Mouse (Mus musculus) right cerebral cortex, postnatal 36 days (tissue): ENCODE results near the gene Slc7a1.

Source experiments
- DNase-seq, 2 experiments: peaks; one replicate each; pipeline ENCODE4 v3.0.0; 2022; ENCODE audit warnings: low spot score in 2 of 2, mixed read lengths in 1 of 2

The Slc7a1 gene

DNA sequence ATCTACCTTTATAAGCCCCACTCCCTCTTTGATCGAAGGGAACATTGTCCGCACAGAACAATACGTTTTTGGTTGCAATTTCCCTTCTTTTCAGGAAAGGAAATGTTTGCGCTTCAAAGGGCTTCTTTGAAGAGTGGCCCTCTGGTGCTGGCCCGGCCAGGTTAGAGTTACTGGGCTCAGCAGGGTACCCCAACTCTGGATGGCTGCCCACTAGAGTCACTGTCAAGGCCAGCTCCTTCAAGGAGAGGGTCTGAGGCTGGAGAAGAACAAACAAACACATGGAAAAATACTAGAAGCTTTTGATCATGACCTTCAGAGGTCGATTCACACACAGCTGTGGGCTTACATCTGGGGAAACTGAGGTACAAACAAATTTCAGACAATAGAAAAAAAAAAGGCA lies 6.9 kb downstream of the Slc7a1 start:
- no peak for DNase-seq

DNA sequence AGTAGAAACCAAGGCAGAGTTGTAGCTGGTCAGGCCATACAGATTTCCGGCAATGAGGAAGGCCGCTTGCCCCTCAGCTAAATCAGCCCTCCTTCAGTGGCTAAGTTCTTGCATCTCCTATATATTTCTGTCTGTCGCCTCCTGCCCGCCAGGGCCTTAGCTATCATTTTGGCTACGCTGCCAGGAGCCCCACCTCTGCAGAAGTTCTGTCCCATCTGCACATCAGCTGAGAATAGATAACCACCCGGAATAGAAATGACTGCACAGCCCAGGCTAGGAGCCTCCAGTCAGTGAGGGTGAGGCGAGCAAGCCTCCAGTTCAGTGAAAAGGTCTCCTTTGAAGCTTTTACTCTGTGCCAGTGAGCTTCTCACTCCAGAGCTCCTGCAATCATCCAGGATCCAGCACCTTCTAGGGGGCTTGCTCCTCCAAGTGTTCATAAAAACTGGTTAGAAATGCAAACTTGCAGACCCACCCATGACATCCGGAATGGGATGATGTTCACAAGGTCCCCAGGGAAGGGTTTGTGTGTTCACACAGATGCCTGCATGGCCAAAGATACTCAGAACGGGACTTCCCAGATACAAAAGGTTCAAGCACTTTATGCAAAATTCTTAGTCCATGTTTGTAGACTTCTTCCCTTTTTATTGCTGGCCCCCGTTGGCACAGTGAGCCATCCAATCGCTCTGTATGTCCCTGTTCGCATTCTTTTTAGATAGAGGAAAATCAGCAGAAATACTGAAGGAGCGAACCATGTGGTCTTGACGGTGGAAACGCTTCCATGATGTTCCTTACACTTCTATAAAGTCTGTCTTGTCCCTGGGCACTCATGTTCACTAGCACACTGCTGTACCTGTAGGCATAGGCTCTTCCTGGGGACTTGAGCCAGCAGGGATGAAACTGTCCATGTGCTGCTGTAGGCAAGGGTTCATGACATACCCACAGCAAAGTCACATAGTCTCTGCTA lies 10.4 kb downstream of the Slc7a1 start:
- DNase-seq = no peak

DNA sequence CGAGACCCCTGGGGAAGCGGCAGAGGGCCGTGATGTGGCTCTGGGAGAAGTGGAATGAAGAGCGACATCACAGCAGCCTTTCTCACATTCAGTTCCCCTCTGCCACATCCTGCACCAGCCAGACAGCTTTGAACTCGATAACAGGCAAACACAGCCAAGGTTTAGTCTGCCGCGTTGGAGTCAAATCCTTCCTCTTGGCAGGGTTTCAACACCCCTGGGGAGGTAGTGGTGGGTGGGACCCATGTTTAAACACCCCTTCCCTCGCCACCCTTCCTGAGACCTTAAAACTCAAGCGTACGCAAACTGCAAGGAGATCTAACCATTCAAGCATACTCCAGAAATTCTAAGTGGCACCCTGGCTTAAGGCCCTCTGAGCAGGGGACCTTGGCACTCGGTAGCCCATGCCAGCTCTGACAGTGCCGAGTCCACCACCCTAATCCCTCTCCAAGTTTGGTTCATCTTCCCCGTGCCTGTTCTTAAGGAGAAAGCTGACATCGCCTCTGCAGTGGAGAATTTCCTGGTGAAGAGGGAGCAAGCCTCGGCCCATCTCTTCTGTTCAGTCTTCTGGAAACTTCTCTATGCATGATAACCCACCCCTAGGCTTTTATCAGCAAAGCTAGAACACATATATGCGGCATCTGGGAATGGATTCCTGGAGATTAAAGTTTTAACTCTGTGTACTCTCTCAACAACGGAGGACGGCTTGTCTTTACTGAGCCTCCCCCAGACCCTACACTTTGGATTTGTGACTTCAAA lies 11.3 kb downstream of the Slc7a1 start:
- no peak for DNase-seq

DNA sequence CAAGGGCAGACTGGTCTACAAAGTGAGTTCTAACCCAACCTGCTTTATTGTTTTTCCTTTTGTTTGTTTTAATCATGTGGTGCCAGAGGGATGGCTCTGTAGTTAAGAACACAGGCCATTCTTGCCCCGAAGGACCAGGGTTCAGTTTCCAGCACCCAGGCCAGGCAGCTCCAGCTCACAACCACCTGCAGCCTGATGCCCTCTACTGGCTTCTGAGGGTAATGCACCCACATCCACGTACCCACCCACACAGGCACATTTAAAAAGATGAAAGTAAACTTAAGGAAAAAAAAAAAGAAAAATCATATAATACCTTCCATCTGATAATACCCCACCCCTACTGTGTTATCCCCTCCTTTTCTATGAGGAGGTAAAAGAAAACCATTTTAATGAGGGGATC lies 11.9 kb downstream of the Slc7a1 start:
- no peak for DNase-seq

DNA sequence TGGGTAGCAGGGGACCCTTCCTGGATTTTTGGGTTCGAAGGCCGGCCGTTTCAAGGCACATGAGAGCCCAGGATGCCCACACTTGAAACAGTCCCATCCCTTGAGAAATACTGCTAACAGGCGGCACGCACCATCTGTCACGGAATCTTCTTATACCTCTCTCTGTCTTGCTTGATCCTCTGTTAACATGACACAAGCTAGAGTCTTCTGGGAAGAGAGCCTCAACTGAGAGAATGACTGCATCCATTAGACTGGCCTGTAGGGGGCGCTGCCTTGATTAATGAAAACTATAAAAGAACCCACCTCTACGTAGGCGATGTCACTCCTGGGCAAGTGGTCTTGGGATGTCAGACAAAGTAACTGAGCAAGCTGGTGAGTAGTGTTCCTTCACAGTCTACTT lies 13.2 kb downstream of the Slc7a1 start:
- peak; percentile 20 to 32 for DNase-seq

DNA sequence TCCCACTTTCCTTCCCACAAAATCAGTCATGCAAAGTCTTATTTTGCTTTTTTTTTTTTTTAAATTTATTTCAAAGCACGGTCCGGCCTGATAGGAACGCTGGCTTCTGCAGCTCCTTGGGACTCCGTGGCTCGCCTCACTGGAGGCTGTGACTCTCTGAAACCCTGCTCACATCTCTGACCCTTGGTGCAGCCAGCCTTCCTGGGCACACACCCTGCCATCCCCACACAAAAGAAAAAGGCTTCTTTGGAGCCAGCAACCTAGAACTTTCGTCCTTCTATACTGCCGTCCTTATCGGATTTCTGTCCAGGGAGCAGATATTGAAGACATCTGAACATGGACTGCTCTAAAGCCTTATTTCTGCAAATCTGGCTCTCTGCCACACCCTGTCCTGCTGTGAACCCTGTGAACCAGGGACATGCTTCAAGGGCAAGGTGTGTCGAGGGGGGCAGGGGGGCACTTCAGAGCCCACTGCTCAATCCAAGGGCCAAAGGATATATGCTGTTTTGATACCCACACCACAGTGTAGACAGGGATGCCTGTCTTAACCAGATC lies 15.1 kb downstream of the Slc7a1 start:
- DNase-seq = no peak

DNA sequence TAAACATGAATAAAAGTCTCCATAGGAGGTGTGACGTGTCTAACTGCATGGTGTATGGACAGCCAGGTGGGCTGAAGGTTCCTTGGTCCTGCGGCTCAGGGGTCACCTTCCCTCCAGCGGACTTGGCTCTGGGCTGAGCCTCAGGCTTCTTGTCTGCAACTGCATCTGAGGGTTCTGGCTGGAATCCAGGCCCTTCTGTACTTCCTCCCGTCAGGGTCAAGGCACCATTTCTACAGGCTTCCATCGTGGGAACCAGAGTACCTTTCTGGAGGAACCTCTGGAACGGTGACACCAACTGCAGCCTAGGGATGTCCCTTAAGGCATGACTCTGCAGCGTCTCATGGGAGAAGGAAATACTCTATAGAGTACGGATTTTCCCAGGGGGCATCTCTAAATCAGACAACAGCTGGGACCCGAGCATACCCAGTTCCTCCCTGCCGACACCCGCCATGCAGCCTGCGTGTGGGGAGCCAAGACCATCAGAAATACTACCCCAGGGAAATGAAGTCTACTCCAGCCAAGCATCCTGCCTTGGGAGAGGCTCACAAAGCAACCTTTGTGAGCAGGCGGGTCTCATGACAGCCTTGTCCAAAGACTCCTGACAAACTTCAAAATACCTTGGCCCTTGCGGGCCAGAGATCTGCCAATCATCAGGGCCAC lies 15.7 kb downstream of the Slc7a1 start:
- DNase-seq = no peak

DNA sequence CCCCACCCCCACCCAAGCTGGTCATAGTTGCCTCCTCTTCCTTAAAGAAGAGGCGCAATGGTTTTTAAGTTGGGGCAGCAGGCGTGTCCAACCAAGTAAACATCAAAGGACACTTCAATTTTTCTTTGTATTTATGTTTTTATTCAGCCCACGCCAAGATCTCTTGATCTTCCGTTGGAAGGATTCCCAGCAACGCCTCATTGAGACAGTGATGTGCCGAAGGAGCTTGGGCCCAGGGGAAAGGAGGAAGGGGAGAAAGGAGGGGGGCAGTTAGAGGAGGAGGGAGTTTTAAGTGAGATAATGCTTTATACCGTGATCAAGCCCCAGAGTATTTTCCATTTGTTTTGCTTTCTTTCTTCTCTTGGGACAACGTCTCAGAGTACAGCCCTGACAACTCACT lies 18.6 kb downstream of the Slc7a1 start:
- no peak for DNase-seq

DNA sequence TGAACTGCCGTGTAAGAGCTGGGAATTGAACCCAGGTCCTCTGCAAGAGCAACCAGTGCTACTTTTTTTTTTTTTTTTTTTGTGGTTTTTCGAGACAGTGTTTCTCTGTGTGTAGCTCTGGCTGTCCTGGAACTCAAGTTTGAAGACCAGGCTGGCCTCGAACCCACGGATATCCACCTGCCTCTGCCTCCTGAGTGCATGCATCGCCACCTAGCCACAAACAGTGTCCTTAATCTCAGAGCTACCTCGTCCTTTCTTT lies 19.5 kb downstream of the Slc7a1 start:
- DNase-seq = no peak

DNA sequence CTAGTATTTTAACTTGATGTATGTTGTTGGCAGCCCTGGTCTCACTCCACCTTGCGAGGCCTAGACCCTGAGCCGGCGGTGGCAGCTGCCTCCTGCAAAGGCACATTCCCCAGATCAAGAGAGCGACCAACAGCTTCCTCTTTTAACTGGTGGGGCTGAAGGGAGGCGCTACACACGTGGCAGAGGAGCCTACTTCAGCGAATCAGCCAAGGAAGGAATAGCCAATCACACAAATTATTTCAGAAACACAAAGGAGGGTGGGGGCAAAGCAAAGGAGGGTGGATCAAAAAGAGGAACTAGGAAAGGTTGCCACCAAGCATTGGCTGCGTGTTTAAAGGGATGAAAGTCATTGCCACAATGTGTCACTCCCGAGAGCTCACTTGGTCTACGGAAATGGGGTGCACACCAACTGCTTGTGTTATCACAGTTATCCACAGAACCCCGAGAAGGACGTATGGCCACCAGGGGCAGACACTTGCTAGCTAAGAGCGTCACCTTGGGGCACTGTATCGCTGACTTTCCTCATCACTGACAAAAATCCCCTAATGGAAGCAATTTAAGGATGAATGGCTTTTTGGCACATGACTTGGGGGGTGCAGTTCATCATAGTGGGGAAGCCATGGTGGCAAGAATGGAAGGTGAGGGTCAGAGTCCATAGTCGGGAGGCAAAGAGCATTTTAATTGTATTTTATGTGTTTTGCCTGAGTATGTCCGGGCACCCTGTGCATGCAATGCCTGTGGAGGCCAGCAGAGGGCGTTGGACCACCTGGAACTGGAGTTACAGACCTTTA lies 20.1 kb downstream of the Slc7a1 start:
- no peak for DNase-seq

DNA sequence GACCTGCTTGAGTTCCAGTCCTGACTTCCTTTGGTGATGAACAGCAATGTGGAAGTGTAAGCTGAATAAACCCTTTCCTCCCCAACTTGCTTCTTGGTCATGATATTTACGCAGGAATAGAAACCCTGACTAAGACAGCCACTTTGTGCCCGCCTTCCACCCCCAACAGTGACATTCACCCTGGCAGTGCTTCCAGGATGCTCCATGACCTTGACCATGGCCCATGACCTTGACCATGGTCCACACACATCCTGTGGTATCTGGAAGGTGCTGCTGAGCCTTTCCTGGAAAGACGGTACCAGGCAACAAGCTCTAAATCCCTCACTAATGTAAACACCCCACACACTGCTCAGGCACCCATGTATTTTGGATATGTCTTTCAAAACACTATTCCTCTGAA lies 21.0 kb downstream of the Slc7a1 start:
- DNase-seq = no peak

DNA sequence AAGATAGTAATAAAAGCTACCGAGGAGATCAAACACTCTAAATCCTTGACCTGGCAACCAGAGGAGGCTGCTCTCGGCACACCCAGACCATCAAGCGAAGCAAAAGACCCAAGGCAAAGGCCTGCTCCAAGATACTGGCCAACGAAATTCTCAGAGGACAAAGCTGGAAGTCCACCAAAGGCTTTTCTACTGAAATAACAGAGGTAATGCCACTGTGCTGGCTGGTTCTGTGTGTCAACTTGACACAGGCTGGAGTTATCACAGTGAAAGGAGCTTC lies 21.5 kb downstream of the Slc7a1 start:
- DNase-seq = no peak

DNA sequence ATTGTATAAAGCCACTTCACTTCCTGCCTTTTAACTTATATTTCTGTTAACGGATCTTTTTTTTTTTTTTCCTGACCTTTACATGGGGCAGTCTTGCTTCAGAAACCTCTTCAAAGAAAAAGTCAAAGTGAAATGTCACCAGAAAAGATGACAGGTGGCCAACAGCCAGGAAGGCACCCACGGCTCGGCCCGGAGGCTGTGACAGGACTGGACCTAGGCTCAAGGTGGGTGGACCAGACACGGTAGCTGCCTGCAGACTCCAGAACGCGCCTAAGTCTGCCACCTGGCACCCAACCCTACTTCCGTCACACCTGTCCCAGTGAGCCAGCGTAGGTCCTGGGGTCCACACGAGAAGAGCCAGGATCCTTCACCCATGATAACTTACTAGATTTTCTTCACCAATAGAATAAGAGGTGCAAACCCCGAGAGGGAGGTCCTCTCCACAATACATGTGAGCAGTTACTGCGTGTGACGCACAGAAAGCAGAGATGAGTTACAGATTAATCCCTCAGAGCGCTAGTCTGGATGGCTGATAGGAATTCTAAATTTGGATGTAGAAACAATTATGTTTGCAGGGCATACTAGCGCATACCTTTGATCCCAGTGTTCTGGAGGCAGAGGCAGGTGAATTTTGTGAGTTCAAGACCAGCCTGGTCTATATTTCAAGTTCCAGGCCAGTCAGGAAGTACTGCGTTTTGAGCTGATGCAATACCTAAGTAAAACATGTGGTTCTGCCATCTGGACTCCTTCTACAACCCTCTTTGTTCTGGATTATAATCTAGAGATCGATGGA lies 22.1 kb downstream of the Slc7a1 start:
- no peak for DNase-seq

DNA sequence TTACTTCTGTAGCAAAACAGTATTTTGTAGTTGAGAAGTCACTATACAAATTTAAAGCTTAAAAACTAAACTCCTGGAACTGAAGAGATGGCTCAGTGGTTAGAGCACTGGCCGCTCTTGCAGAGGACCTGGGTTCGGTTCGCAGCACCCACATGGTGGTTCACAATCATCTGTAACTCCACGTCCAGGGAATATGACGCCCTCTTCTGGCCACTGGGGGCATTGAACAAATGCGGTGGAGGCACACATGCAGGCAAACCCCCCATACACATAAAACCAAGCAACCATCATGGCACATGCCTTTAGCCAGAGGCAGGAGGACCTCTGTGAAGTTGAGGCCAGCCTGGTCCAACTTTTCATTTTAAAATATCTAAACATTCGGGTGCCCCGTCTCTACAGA lies 23.3 kb downstream of the Slc7a1 start:
- DNase-seq = no peak

DNA sequence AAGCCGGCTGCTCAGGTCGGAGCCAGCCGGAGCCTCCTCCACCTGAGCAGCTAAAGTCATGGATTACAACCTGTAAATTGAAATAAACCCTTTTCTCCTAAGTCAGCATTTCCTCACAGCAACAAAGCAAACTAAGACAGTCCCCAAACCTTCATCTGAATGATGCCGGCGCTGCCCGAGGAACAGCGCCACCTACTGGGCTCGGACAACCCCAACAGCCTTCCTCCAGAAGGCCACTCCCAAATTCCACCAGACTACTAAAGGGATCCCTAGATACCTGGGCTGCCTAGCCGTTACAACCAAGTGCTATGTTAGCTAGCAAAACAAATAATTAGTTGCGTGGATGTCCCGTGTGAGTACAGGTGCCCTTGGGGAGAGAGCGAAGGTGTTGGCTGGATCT lies 24.2 kb downstream of the Slc7a1 start:
- no peak for DNase-seq

DNA sequence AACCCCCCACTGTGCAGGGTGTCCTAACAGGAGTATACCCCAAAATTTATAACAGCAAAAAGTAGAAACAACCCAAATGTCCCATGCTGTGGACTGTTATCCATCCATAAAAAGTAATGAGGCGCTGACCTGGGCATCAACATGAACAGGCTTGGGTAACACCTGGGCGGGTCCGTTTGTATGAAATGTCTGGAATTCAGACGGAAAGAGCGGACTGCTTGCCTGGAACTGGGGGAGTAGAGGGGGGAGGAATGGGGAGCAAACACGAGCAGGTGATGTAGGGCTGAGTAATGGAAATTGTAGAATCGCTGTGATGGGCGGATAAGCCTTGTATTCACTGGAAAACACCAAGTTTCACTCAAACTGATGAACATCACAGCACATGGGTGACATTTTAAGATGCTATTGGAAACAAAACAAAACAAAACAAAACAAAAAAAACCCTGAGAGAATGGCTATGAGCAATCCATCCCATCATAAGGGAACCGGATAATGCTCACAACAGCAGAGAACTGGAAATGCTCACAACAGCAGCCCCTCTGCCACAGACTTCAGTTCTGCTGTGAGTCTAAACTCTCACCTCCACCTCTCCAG lies 26.5 kb downstream of the Slc7a1 start:
- DNase-seq = no peak

DNA sequence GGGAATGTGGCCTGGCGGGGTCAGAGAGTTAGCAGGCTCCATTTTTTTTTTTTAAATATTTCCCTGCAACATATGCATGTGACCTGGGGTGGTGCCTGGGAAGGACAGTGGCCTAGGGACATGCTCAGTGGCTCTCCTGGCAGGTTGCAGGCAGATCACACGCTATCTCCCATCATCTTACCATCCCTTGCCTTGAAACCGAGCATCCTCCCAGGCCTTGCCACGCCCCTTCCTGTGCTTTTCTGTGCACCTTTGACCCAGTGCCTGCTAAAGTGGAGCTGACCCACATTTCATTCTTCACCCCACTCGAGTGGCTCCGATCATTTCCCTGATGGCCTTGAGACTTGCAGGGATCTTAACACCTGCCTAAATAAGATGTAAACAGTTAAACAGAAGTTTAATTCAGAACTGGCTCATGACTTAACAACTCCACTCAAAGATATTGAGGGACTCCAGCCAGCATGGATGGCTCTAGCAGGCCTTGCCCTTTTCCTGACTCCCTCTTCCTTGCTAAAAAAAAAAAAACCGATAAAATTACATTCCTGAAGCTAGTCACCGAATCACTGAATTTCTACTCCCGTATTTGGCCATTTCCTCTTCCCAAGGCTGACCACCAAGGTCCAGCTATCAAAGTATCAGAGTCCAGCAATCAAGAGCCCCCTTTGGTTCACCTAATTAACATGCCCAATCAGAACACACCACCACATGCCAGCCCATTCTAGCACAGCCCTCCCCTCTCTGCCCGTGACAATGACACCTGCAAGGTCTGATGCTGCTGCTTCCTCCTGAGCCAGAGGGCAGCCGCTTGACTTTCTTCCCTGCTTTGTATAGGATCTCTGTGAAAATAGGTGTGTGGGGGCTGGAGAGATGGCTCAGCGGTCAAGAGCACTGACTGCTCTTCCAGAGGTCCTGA lies 27.4 kb downstream of the Slc7a1 start:
- DNase-seq = no peak

DNA sequence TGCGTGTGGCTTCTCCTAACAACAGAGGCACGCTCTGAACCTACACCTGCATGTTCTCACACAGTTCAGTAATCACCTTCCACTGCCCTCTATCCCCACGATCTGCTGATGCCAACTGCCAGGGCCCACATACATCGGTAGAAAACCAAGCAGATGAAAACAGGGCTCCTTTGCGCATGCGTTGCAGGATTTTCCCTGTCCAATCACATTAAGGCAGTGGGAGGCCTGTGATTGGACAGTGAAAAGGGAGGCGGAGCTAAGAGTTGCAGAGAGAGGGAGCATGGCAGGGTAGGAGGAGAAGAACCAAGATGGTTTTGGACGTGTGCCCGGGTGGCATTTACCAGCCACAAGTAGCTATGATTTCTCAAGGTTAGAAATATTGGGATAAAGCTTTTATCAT lies 28.3 kb downstream of the Slc7a1 start:
- DNase-seq = no peak

DNA sequence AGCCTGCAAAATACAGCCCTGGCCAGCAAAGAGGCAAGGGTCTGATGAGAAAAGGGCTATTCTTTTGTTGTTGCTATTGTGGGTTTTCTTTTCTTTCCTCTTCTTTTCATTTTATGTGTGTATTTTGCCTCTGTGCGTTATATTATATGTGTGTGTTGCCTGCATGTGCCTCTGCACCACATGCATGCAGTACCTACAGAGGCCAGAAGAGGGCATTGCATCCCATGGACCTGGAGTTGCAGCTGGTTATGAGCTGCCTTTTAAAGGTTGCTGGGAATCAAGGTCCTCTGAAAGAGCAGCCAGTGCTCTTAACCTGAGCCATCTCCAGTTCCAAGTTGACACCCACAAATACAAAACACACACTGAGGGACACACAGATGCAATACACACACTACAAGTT lies 29.1 kb downstream of the Slc7a1 start:
- DNase-seq = no peak

DNA sequence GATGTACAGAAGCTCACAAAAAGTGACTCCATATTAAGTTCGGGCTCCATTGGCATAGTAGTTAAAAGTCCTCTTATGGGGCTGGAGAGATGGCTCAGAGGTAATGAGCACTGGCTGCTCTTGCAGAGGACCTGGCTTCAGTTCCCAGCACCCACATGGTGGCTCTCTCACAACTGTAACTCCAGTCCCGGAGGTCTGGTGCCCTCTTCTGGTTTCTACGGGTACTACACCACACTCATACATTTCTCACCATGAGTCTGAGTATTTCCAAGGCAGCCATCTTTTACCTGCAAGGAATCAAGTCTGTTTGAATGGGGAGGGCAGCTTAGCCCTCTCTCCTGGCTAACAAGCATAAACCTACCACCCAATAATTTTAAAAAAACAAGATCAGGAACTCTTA lies 30.5 kb downstream of the Slc7a1 start:
- no peak for DNase-seq
